Mouse (Mus musculus): ENCODE results near the gene Ereg. TPM values are rescaled to one million over a fixed set of nuclear protein-coding genes. Genes with fewer than 3 reads are reported as not detected.

The Ereg gene
- polyA plus RNA-seq, 1 experiment from 2014 or later: 0.11 TPM

DNA sequence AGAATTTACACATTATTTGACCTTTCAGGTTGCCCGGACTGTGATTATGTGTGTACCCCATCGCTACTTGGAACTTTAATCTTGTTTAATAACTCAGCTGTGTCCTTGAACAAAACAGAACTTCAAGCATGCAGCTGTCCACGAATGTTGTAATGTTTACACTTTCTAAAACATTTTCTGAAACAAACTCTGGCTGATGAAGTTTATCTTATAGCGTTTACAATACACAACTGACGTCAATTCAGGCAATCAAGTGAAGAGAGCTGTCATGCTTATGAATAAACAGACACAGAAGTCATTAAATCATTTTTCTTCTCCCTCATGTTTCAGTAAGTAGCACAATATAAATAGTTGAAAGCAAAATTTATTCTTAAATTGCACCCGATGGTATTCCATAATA is 26.4 kb upstream of the Ereg start:
- Histone ChIP-seq H3K9ac (ENCODE audit: low read depth, low read length) (no peak overlapping the region), H3K27me3 (ENCODE audit: control insufficient read depth, insufficient read depth, low read depth, low read length) (no peaks in the 10 kb centered on the region), H3K4me2 (ENCODE audit: low read depth, low read length) (no peak overlapping the region), H3K4me3 (ENCODE audit: low read depth, low read length) (no peak overlapping the region), H3K36me3 (ENCODE audit: control insufficient read depth, insufficient read depth) (no peaks in the 10 kb centered on the region), H3K27ac (ENCODE audit: low read length) (no peak overlapping the region), H3K4me1 (ENCODE audit: control insufficient read depth, low read depth, low read length) (no peaks in the 10 kb centered on the region), H3K9me3 (replicated peaks; ENCODE audit: control insufficient read depth, low read length) (no peaks in the 10 kb centered on the region)
- WGBS (ENCODE audit: insufficient replicate concordance): 52% methylated on average over 6 of the region's 6 CpGs
- ATAC-seq (ENCODE audit: low read depth): no peak

GRCm38 (mm10) chr5:91048397-91048796 is 26.0 kb upstream of the Ereg start:
- Histone ChIP-seq H3K27me3 (ENCODE audit: control insufficient read depth, insufficient read depth, low read depth, low read length) (no peaks in the 10 kb centered on the region), H3K4me1 (ENCODE audit: control insufficient read depth, low read depth, low read length) (no peaks in the 10 kb centered on the region), H3K4me3 (ENCODE audit: low read depth, low read length) (no peak overlapping the region), H3K4me2 (ENCODE audit: low read depth, low read length) (no peak overlapping the region), H3K36me3 (ENCODE audit: control insufficient read depth, insufficient read depth) (no peaks in the 10 kb centered on the region), H3K9me3 (replicated peaks; ENCODE audit: control insufficient read depth, low read length) (no peaks in the 10 kb centered on the region), H3K9ac (ENCODE audit: low read depth, low read length) (no peak overlapping the region), H3K27ac (ENCODE audit: low read length) (no peak overlapping the region)
- ATAC-seq (ENCODE audit: low read depth): no peak
- 66% methylated on average over 8 of the region's 8 CpGs for WGBS (ENCODE audit: insufficient replicate concordance)

- H3K36me3 ChIP-seq (ENCODE audit: control insufficient read depth, insufficient read depth): no peaks in the 10 kb centered on the region
- no peak overlapping the region for H3K9ac ChIP-seq (ENCODE audit: low read depth, low read length)
- H3K4me3 ChIP-seq (ENCODE audit: low read depth, low read length): no peak overlapping the region
- no peak overlapping the region for H3K27ac ChIP-seq (ENCODE audit: low read length)
- ATAC-seq (ENCODE audit: low read depth): no peak
- H3K4me1 ChIP-seq (ENCODE audit: control insufficient read depth, low read depth, low read length): no peaks in the 10 kb centered on the region
- 48% methylated on average over 4 of the region's 4 CpGs for WGBS (ENCODE audit: insufficient replicate concordance)
- H3K9me3 ChIP-seq (replicated peaks; ENCODE audit: control insufficient read depth, low read length): no peaks in the 10 kb centered on the region
- no peak overlapping the region for H3K4me2 ChIP-seq (ENCODE audit: low read depth, low read length)
- H3K27me3 ChIP-seq (ENCODE audit: control insufficient read depth, insufficient read depth, low read depth, low read length): peaks cover 16% of the 10 kb centered on the region
Observed at GRCm38 (mm10) chr5:91072340-91072739, 2.1 kb upstream of the Ereg start.

GRCm38 (mm10) chr5:91073626-91074025 is 796 bp upstream of the Ereg start:
- H3K4me2 ChIP-seq (ENCODE audit: low read depth, low read length): no peak overlapping the region

GRCm38 (mm10) chr5:91074026-91074425 is 396 bp upstream of the Ereg start:
- H3K27me3 ChIP-seq (ENCODE audit: control insufficient read depth, insufficient read depth, low read depth, low read length): peaks cover 16% of the 10 kb centered on the region
- H3K9me3 ChIP-seq (replicated peaks; ENCODE audit: control insufficient read depth, low read length): no peaks in the 10 kb centered on the region
- no peak overlapping the region for H3K4me3 ChIP-seq (ENCODE audit: low read depth, low read length)
- no peak overlapping the region for H3K9ac ChIP-seq (ENCODE audit: low read depth, low read length)
- no peak overlapping the region for H3K4me2 ChIP-seq (ENCODE audit: low read depth, low read length)
- no peaks in the 10 kb centered on the region for H3K4me1 ChIP-seq (ENCODE audit: control insufficient read depth, low read depth, low read length)
- no peaks in the 10 kb centered on the region for H3K36me3 ChIP-seq (ENCODE audit: control insufficient read depth, insufficient read depth)
- WGBS (ENCODE audit: insufficient replicate concordance): 17% methylated on average over 8 of the region's 8 CpGs
- H3K27ac ChIP-seq (ENCODE audit: low read length): no peak overlapping the region
- ATAC-seq (ENCODE audit: low read depth): no peak

More at GRCm38 (mm10) chr5:91073626-91074025, 796 bp upstream of the Ereg start:
- Histone ChIP-seq H3K4me3 (ENCODE audit: low read depth, low read length) (no peak overlapping the region), H3K27me3 (ENCODE audit: control insufficient read depth, insufficient read depth, low read depth, low read length) (peaks cover 16% of the 10 kb centered on the region), H3K9ac (ENCODE audit: low read depth, low read length) (no peak overlapping the region), H3K4me1 (ENCODE audit: control insufficient read depth, low read depth, low read length) (no peaks in the 10 kb centered on the region), H3K27ac (ENCODE audit: low read length) (no peak overlapping the region), H3K9me3 (replicated peaks; ENCODE audit: control insufficient read depth, low read length) (no peaks in the 10 kb centered on the region), H3K36me3 (ENCODE audit: control insufficient read depth, insufficient read depth) (no peaks in the 10 kb centered on the region)
- no peak for ATAC-seq (ENCODE audit: low read depth)
- 37% methylated on average over 8 of the region's 8 CpGs for WGBS (ENCODE audit: insufficient replicate concordance)

DNA sequence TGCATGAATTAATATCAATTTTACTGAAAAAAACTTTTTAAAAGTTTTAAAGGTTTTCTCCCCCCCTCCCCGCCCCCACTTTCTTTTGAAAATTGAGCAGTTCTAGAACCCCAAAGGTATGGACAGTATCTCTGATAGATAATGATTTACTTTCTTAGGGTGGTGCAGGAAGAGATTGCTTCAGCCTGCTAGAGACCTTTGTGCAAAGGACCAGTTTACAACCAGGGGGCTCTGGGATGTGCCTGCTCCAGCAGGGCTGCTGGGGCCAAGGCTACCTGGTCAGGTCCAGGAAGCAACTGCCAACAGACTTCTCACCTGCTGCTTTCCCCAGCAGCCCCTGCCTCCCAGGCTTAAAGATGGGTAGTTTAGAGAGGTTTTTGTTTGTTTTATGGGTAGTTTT is 599 bp downstream of the Ereg start:
- Histone ChIP-seq H3K9me3 (replicated peaks; ENCODE audit: control insufficient read depth, low read length) (no peaks in the 10 kb centered on the region), H3K27me3 (ENCODE audit: control insufficient read depth, insufficient read depth, low read depth, low read length) (peaks cover 16% of the 10 kb centered on the region), H3K4me3 (ENCODE audit: low read depth, low read length) (no peak overlapping the region), H3K9ac (ENCODE audit: low read depth, low read length) (no peak overlapping the region), H3K4me2 (ENCODE audit: low read depth, low read length) (no peak overlapping the region), H3K4me1 (ENCODE audit: control insufficient read depth, low read depth, low read length) (no peaks in the 10 kb centered on the region), H3K36me3 (ENCODE audit: control insufficient read depth, insufficient read depth) (no peaks in the 10 kb centered on the region), H3K27ac (ENCODE audit: low read length) (no peak overlapping the region)
- 42% methylated on average over 1 of the region's 1 CpGs for WGBS (ENCODE audit: insufficient replicate concordance)
- ATAC-seq (ENCODE audit: low read depth): no peak

DNA sequence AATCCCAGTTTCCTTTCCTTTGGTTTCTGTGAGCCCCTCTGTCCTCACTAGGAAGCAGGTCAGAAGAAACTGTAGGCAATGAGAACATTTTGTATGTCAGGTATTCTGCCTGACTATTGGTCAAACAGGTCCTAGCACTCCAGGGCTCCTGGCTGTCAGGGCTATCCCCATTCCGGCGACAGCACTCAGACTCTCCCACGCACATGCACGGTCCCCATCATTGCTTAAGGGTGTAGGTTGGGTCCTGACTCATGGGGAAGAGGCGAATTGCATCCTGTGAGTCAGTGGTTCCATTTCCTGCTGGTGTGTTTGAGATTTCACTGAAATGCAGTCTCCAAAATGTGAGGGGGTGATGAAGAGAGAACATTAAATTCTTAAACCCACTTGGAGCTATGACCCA is 8.6 kb downstream of the Ereg start:
- Histone ChIP-seq H3K9ac (ENCODE audit: low read depth, low read length) (no peak overlapping the region), H3K36me3 (ENCODE audit: control insufficient read depth, insufficient read depth) (no peaks in the 10 kb centered on the region), H3K4me2 (ENCODE audit: low read depth, low read length) (no peak overlapping the region), H3K27ac (ENCODE audit: low read length) (no peak overlapping the region), H3K9me3 (replicated peaks; ENCODE audit: control insufficient read depth, low read length) (no peaks in the 10 kb centered on the region), H3K27me3 (ENCODE audit: control insufficient read depth, insufficient read depth, low read depth, low read length) (no peaks in the 10 kb centered on the region), H3K4me1 (ENCODE audit: control insufficient read depth, low read depth, low read length) (no peaks in the 10 kb centered on the region), H3K4me3 (ENCODE audit: low read depth, low read length) (no peak overlapping the region)
- ATAC-seq (ENCODE audit: low read depth): no peak
- WGBS (ENCODE audit: insufficient replicate concordance): 29% methylated on average over 5 of the region's 5 CpGs

GRCm38 (mm10) chr5:91085291-91085690 is 10.9 kb downstream of the Ereg start:
- H3K4me1 ChIP-seq (ENCODE audit: control insufficient read depth, low read depth, low read length): no peaks in the 10 kb centered on the region
- no peak overlapping the region for H3K9ac ChIP-seq (ENCODE audit: low read depth, low read length)
- no peak overlapping the region for H3K4me3 ChIP-seq (ENCODE audit: low read depth, low read length)
- no peak overlapping the region for H3K27ac ChIP-seq (ENCODE audit: low read length)
- no peaks in the 10 kb centered on the region for H3K9me3 ChIP-seq (replicated peaks; ENCODE audit: control insufficient read depth, low read length)
- H3K4me2 ChIP-seq (ENCODE audit: low read depth, low read length): no peak overlapping the region
- no peaks in the 10 kb centered on the region for H3K27me3 ChIP-seq (ENCODE audit: control insufficient read depth, insufficient read depth, low read depth, low read length)
- no peak for ATAC-seq (ENCODE audit: low read depth)
- no peaks in the 10 kb centered on the region for H3K36me3 ChIP-seq (ENCODE audit: control insufficient read depth, insufficient read depth)
- WGBS (ENCODE audit: insufficient replicate concordance): 59% methylated on average over 5 of the region's 5 CpGs

DNA sequence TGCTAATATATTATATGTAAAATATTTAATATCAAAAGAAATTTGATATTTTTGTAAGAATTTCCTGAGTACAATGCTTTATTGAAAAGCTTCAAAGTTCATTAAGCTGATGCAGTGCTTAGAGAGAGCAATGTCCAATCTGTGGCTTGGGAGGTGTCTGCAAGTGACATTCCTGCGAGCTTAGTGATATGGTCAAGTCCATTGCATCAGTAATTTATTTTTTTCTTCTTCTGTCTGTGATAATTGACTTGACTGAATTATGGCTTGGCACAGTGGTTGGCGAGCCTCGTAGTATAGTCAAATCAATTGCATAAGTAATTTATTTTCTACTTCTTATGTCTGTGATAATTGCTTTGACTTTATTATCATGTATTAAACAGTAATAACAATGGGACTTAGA is 15.9 kb downstream of the Ereg start:
- no peak overlapping the region for H3K27ac ChIP-seq (ENCODE audit: low read length)
- ATAC-seq (ENCODE audit: low read depth): no peak
- WGBS (ENCODE audit: insufficient replicate concordance): 57% methylated on average over 3 of the region's 3 CpGs
- no peaks in the 10 kb centered on the region for H3K36me3 ChIP-seq (ENCODE audit: control insufficient read depth, insufficient read depth)
- no peak overlapping the region for H3K9ac ChIP-seq (ENCODE audit: low read depth, low read length)
- H3K27me3 ChIP-seq (ENCODE audit: control insufficient read depth, insufficient read depth, low read depth, low read length): no peaks in the 10 kb centered on the region
- no peak overlapping the region for H3K4me2 ChIP-seq (ENCODE audit: low read depth, low read length)
- no peaks in the 10 kb centered on the region for H3K4me1 ChIP-seq (ENCODE audit: control insufficient read depth, low read depth, low read length)
- H3K4me3 ChIP-seq (ENCODE audit: low read depth, low read length): no peak overlapping the region
- H3K9me3 ChIP-seq (replicated peaks; ENCODE audit: control insufficient read depth, low read length): no peaks in the 10 kb centered on the region

Measured in liver, embryonic 16.5 days (tissue).